ENCODE assay signal across 8 mouse cellular contexts in the genomic region with DNA sequence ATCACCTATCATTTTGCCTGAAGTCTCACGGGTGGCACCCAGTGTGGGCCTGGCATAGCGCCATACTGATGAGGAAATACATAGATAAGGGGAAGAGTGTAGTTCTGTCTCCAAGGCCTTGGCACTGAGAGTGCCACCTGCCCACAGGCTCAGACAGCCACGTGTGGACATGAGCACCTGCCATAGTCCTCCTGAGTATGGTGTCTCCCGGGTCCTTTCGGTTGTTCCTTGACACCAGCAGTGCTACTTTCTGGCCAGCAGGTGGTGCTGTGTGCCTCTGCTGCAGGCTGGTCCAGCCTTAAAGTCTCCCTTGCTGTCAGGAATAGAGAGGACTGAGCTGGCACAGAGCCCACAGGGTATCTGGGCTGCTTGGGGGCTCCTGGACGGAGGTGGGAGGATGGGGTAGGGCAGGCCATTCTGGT. TPM values are rescaled to one million over a fixed set of nuclear protein-coding genes. Genes with fewer than 3 reads are reported as not detected.
DNase-seq lines count a peak whose midpoint lies in the region; ATAC-seq and TF ChIP-seq lines count a peak whose summit lies in the region.

No protein-coding gene starts in this region.

- no peak overlapping the region for H3K9ac ChIP-seq in embryonic facial prominence, embryonic 15.5 days
- H3K9ac ChIP-seq in limb, embryonic 15.5 days, result no peak overlapping the region
- no peak overlapping the region for H3K9ac ChIP-seq in midbrain, postnatal 0 days (replicated peaks; ENCODE audit: low read length, poor library complexity, severe bottlenecking)

- WGBS in bone marrow, adult 2 months, result 6% methylated on average over 6 of the region's 6 CpGs
- 16% methylated on average over 6 of the region's 6 CpGs for WGBS in embryonic facial prominence, embryonic 15.5 days
- WGBS in limb, embryonic 15.5 days, result 17% methylated on average over 6 of the region's 6 CpGs
- WGBS in midbrain, postnatal 0 days, result 16% methylated on average over 6 of the region's 6 CpGs

- H3K27me3 ChIP-seq in embryonic facial prominence, embryonic 15.5 days, result no peaks in the 10 kb centered on the region
- H3K27me3 ChIP-seq in limb, embryonic 15.5 days, result no peaks in the 10 kb centered on the region
- no peaks in the 10 kb centered on the region for H3K27me3 ChIP-seq in midbrain, postnatal 0 days (ENCODE audit: insufficient read depth, low read length)

- DNase-seq in 416B (ENCODE audit: low read depth), result peak; percentile 93
- DNase-seq in heart, adult 9 months (ENCODE audit: low spot score in 2 of 2), result peak; percentile 83 to 86
- DNase-seq in kidney, adult 9 months, result peak; percentile 83
- peak; percentile 89 for DNase-seq in midbrain, postnatal 0 days (ENCODE audit: low spot score)
- DNase-seq in spleen, postnatal 10 days (ENCODE audit: low spot score in 2 of 2), result peak; percentile 81 to 89

- no peak overlapping the region for H3K4me3 ChIP-seq in bone marrow, adult 2 months (replicated peaks; ENCODE audit: control insufficient read depth, low read depth, low read length)
- H3K4me3 ChIP-seq in embryonic facial prominence, embryonic 15.5 days (replicated peaks), result no peak overlapping the region
- H3K4me3 ChIP-seq in limb, embryonic 15.5 days, result no peak overlapping the region
- no peak overlapping the region for H3K4me3 ChIP-seq in midbrain, postnatal 0 days (ENCODE audit: low read depth, low read length)

- H3K9me3 ChIP-seq in embryonic facial prominence, embryonic 15.5 days (replicated peaks), result no peaks in the 10 kb centered on the region
- no peaks in the 10 kb centered on the region for H3K9me3 ChIP-seq in limb, embryonic 15.5 days
- H3K9me3 ChIP-seq in midbrain, postnatal 0 days (ENCODE audit: low read length), result no peaks in the 10 kb centered on the region

- H3K36me3 ChIP-seq in embryonic facial prominence, embryonic 15.5 days, result no peaks in the 10 kb centered on the region
- H3K36me3 ChIP-seq in limb, embryonic 15.5 days, result no peaks in the 10 kb centered on the region
- no peaks in the 10 kb centered on the region for H3K36me3 ChIP-seq in midbrain, postnatal 0 days (ENCODE audit: insufficient read depth, low read length)

- 0 out of 2 replicates have a peak overlapping the region, but pooled peaks have one; percentile 2 for H3K27ac ChIP-seq in bone marrow, adult 2 months (ENCODE audit: control insufficient read depth, insufficient read depth, low read depth, low read length, poor library complexity)
- H3K27ac ChIP-seq in embryonic facial prominence, embryonic 15.5 days (replicated peaks), result no peak overlapping the region
- H3K27ac ChIP-seq in limb, embryonic 15.5 days, result peak overlapping the region; percentile 80; the same call in 1 of the 2 replicates
- no peak overlapping the region for H3K27ac ChIP-seq in midbrain, postnatal 0 days (ENCODE audit: low read depth, low read length)

- ATAC-seq in embryonic facial prominence, embryonic 15.5 days (ENCODE audit: insufficient number of reproducible peaks, low FRiP score, low TSS enrichment, low read depth), result 0 out of 2 replicates have a peak, but pooled peaks have one; percentile 16
- 0 out of 2 replicates have a peak, but pooled peaks have one; percentile 3 for ATAC-seq in limb, embryonic 15.5 days (ENCODE audit: insufficient number of reproducible peaks, low FRiP score, low TSS enrichment, low read depth)
- ATAC-seq in midbrain, postnatal 0 days (ENCODE audit: low FRiP score), result peak; percentile 64

- H3K4me2 ChIP-seq in embryonic facial prominence, embryonic 15.5 days (replicated peaks), result no peak overlapping the region; the same call in 1 of the 2 replicates
- H3K4me2 ChIP-seq in limb, embryonic 15.5 days, result 0 out of 2 replicates have a peak overlapping the region, but pooled peaks have one; percentile 17
- no peak overlapping the region for H3K4me2 ChIP-seq in midbrain, postnatal 0 days (ENCODE audit: low read depth, low read length, poor library complexity, severe bottlenecking)

- peak; percentile 99 for TF ChIP-seq CTCF in bone marrow, adult 2 months (IDR thresholded peaks at IDR 0.05; ENCODE audit: control insufficient read depth, insufficient read depth, low read length)
- peak; percentile 99 for TF ChIP-seq CTCF in midbrain, postnatal 0 days (IDR thresholded peaks at IDR 0.05)

- peaks cover 17% of the 10 kb centered on the region for H3K4me1 ChIP-seq in bone marrow, adult 2 months (ENCODE audit: control insufficient read depth, insufficient read depth, low read length)
- peaks cover 33% of the 10 kb centered on the region for H3K4me1 ChIP-seq in embryonic facial prominence, embryonic 15.5 days
- H3K4me1 ChIP-seq in limb, embryonic 15.5 days, result peaks cover 36% of the 10 kb centered on the region
- peaks cover 6% of the 10 kb centered on the region; the same call in 1 of the 2 replicates for H3K4me1 ChIP-seq in midbrain, postnatal 0 days (ENCODE audit: insufficient read depth, low read length)

- no peak for TF ChIP-seq POLR2A in bone marrow, adult 2 months (IDR thresholded peaks at IDR 0.05; ENCODE audit: borderline replicate concordance, control insufficient read depth, low read depth, low read length)

RNA-seq across cellular contexts. Expression of a gene that starts 36.1 kb away (rescaled TPM):
- polyA plus RNA-seq in bone marrow, adult 2 months (2011; ENCODE audit: insufficient read depth, insufficient read length, low replicate concordance, missing spikeins), result 25.2 and 41.8 TPM in 2 replicates
- 14.5 and 15.3 TPM in 2 replicates for polyA plus RNA-seq in embryonic facial prominence, embryonic 15.5 days (2015; fragmentation: Nextera tagmentation; extraction: Ambion mirVana)
- polyA plus RNA-seq in limb, embryonic 15.5 days (2015; fragmentation: Nextera tagmentation; extraction: Ambion mirVana), result 8.5 and 9.7 TPM in 2 replicates
- 13.4 and 27.3 TPM in 2 replicates for total RNA-seq in midbrain, postnatal 0 days (2014; rRNA removed)
- 14.4 and 16.5 TPM in 2 replicates for polyA plus RNA-seq in midbrain, postnatal 0 days (2015; fragmentation: Nextera tagmentation; extraction: Ambion mirVana)

RNA-seq across cellular contexts. Expression of a gene that starts 49.1 kb away (rescaled TPM):
- polyA plus RNA-seq in bone marrow, adult 2 months (2011; ENCODE audit: insufficient read depth, insufficient read length, low replicate concordance, missing spikeins), result 111 and 170 TPM in 2 replicates
- polyA plus RNA-seq in embryonic facial prominence, embryonic 15.5 days (2015; fragmentation: Nextera tagmentation; extraction: Ambion mirVana), result 337 and 355 TPM in 2 replicates
- 267 and 334 TPM in 2 replicates for polyA plus RNA-seq in limb, embryonic 15.5 days (2015; fragmentation: Nextera tagmentation; extraction: Ambion mirVana)
- 605 and 625 TPM in 2 replicates for total RNA-seq in midbrain, postnatal 0 days (2014; rRNA removed)
- 510 and 517 TPM in 2 replicates for polyA plus RNA-seq in midbrain, postnatal 0 days (2015; fragmentation: Nextera tagmentation; extraction: Ambion mirVana)

Comparison
In these comparisons a context has a peak if more than half of its experiments do, and no peak if none do; other contexts are left out.
1. H3K27ac ChIP-seq: peak in bone marrow, adult 2 months (single experiment) and limb, embryonic 15.5 days (single experiment); none in embryonic facial prominence, embryonic 15.5 days (single experiment) and midbrain, postnatal 0 days (single experiment).
2. ATAC-seq: peak in every context shown above with its lines; median percentile 64 in midbrain, postnatal 0 days; 16 in embryonic facial prominence, embryonic 15.5 days; 3 in limb, embryonic 15.5 days.
3. Peak in every context shown above with its lines, with median percentiles within 50 percentile points of each other: DNase-seq.